Mouse (Mus musculus): ENCODE data around the gene Egr4. TPM values are rescaled to one million over a fixed set of nuclear protein-coding genes. Genes with fewer than 3 reads are reported as not detected.

The Egr4 gene
- 0.11 and 0.28 TPM in 2 replicates for polyA plus RNA-seq (2015; fragmentation: Nextera tagmentation; extraction: Ambion mirVana)

DNA sequence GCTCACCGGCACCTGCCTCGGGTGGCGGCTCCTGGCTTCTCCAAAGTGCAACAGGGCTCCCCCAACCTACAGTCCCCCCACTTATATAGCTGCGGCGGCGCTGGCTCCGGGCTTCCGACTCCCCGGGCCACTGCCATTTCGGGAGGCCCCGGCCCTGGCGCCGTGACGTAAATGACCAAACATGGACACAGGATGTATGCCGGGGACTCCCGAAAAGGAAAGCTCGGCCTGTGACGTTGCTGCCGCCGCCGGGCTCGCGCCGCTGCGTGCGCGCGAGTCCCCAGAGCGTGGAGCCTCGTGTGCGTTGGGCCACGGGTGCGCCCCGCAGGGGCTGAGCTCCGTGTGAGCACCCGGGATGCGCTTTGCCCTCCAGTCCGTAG lies at the start of gene Egr4:
Gene Egr4 (minus strand): TSS at position 59 of the 380 bp plus-strand sequence.
- WGBS, result under 1% methylated on average over 38 of the region's 38 CpGs
- Histone ChIP-seq H3K9ac (replicated peaks; ENCODE audit: low read depth, low read length) (peak within 1 kb of the TSS; percentile 45), H3K36me3 (ENCODE audit: control insufficient read depth, insufficient read depth) (no peaks in the 10 kb centered on the region), H3K4me1 (replicated peaks; ENCODE audit: control insufficient read depth, insufficient read depth, low read length) (peaks cover 36% of the 10 kb centered on the region), H3K27ac (ENCODE audit: low read length) (no peak within 1 kb of the TSS), H3K9me3 (ENCODE audit: control insufficient read depth, low read length) (no peaks in the 10 kb centered on the region), H3K4me2 (ENCODE audit: low read length) (peak within 1 kb of the TSS; percentile 80), H3K4me3 (replicated peaks; ENCODE audit: low read length) (peak within 1 kb of the TSS; percentile 56), H3K27me3 (replicated peaks; ENCODE audit: control insufficient read depth, insufficient read depth, low read length) (peaks cover 66% of the 10 kb centered on the region)
- ATAC-seq, result peak; percentile 80

DNA sequence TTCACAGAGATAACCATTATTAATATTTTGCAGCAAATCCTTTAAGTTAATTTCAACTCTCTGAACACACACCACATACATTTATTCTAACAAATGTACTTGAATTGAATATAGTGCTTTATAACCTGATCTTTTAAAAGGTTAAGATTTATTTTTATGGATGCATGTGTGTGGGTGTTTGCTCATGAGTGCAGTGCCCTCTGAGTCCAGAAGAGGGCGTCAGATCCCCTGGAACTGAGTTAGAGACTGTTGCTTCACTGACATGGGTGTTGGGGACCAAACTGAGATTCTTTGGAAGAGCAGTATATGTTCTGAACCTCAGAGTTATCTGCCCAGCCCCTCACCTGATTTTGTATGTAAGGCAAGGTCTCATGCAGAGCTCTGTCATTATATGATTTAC lies 49.0 kb upstream of the Egr4 start:
- WGBS, result 22% methylated on average over 1 of the region's 1 CpGs
- H3K9ac ChIP-seq (replicated peaks; ENCODE audit: low read depth, low read length), result no peak overlapping the region
- H3K27me3 ChIP-seq (replicated peaks; ENCODE audit: control insufficient read depth, insufficient read depth, low read length), result no peaks in the 10 kb centered on the region
- no peaks in the 10 kb centered on the region for H3K4me1 ChIP-seq (replicated peaks; ENCODE audit: control insufficient read depth, insufficient read depth, low read length)
- no peak overlapping the region for H3K4me2 ChIP-seq (ENCODE audit: low read length)
- H3K9me3 ChIP-seq (ENCODE audit: control insufficient read depth, low read length), result no peaks in the 10 kb centered on the region
- no peaks in the 10 kb centered on the region for H3K36me3 ChIP-seq (ENCODE audit: control insufficient read depth, insufficient read depth)
- H3K4me3 ChIP-seq (replicated peaks; ENCODE audit: low read length), result no peak overlapping the region
- no peak overlapping the region for H3K27ac ChIP-seq (ENCODE audit: low read length)
- ATAC-seq, result no peak

- H3K4me2 ChIP-seq (ENCODE audit: low read length), result no peak overlapping the region
- H3K9me3 ChIP-seq (ENCODE audit: control insufficient read depth, low read length), result no peaks in the 10 kb centered on the region
- H3K27me3 ChIP-seq (replicated peaks; ENCODE audit: control insufficient read depth, insufficient read depth, low read length), result no peaks in the 10 kb centered on the region
- no peak for ATAC-seq
- H3K27ac ChIP-seq (ENCODE audit: low read length), result no peak overlapping the region
- WGBS, result 81% methylated on average over 5 of the region's 5 CpGs
- no peak overlapping the region for H3K4me3 ChIP-seq (replicated peaks; ENCODE audit: low read length)
- no peak overlapping the region for H3K9ac ChIP-seq (replicated peaks; ENCODE audit: low read depth, low read length)
- H3K36me3 ChIP-seq (ENCODE audit: control insufficient read depth, insufficient read depth), result no peaks in the 10 kb centered on the region
- peaks cover 10% of the 10 kb centered on the region for H3K4me1 ChIP-seq (replicated peaks; ENCODE audit: control insufficient read depth, insufficient read depth, low read length)
These were observed 34.3 kb upstream of the Egr4 start for GRCm38 (mm10) chr6:85547642-85548041.

- Histone ChIP-seq H3K27me3 (replicated peaks; ENCODE audit: control insufficient read depth, insufficient read depth, low read length) (no peaks in the 10 kb centered on the region), H3K4me3 (replicated peaks; ENCODE audit: low read length) (0 out of 2 replicates have a peak overlapping the region, but pooled peaks have one; percentile 2), H3K9ac (replicated peaks; ENCODE audit: low read depth, low read length) (no peak overlapping the region), H3K9me3 (ENCODE audit: control insufficient read depth, low read length) (no peaks in the 10 kb centered on the region), H3K4me1 (replicated peaks; ENCODE audit: control insufficient read depth, insufficient read depth, low read length) (peaks cover 10% of the 10 kb centered on the region), H3K4me2 (ENCODE audit: low read length) (peak overlapping the region; percentile 43), H3K36me3 (ENCODE audit: control insufficient read depth, insufficient read depth) (no peaks in the 10 kb centered on the region), H3K27ac (ENCODE audit: low read length) (peak overlapping the region; percentile 56)
- 48% methylated on average over 13 of the region's 13 CpGs for WGBS
- 0 out of 2 replicates have a peak, but pooled peaks have one; percentile 36 for ATAC-seq
These were observed 31.0 kb upstream of the Egr4 start for GRCm38 (mm10) chr6:85544251-85544881.

GRCm38 (mm10) chr6:85543351-85544175 lies 30.2 kb upstream of the Egr4 start:
- H3K9me3 ChIP-seq (ENCODE audit: control insufficient read depth, low read length), result no peaks in the 10 kb centered on the region
- H3K4me1 ChIP-seq (replicated peaks; ENCODE audit: control insufficient read depth, insufficient read depth, low read length), result peaks cover 10% of the 10 kb centered on the region
- H3K27me3 ChIP-seq (replicated peaks; ENCODE audit: control insufficient read depth, insufficient read depth, low read length), result no peaks in the 10 kb centered on the region
- no peak overlapping the region for H3K4me3 ChIP-seq (replicated peaks; ENCODE audit: low read length)
- no peak overlapping the region for H3K9ac ChIP-seq (replicated peaks; ENCODE audit: low read depth, low read length)
- no peak for ATAC-seq
- 75% methylated on average over 10 of the region's 10 CpGs for WGBS
- H3K27ac ChIP-seq (ENCODE audit: low read length), result no peak overlapping the region
- no peaks in the 10 kb centered on the region for H3K36me3 ChIP-seq (ENCODE audit: control insufficient read depth, insufficient read depth)
- no peak overlapping the region; the same call in 1 of the 2 replicates for H3K4me2 ChIP-seq (ENCODE audit: low read length)

GRCm38 (mm10) chr6:85522825-85523224 lies 9.4 kb upstream of the Egr4 start:
- 67% methylated on average over 2 of the region's 2 CpGs for WGBS

GRCm38 (mm10) chr6:85522026-85522425 lies 8.6 kb upstream of the Egr4 start:
- ATAC-seq, result no peak
- peaks cover 4% of the 10 kb centered on the region; the same call in 1 of the 2 replicates for H3K4me1 ChIP-seq (replicated peaks; ENCODE audit: control insufficient read depth, insufficient read depth, low read length)
- H3K36me3 ChIP-seq (ENCODE audit: control insufficient read depth, insufficient read depth), result no peaks in the 10 kb centered on the region
- no peak overlapping the region for H3K4me2 ChIP-seq (ENCODE audit: low read length)
- H3K27me3 ChIP-seq (replicated peaks; ENCODE audit: control insufficient read depth, insufficient read depth, low read length), result no peaks in the 10 kb centered on the region
- H3K9ac ChIP-seq (replicated peaks; ENCODE audit: low read depth, low read length), result no peak overlapping the region
- no peaks in the 10 kb centered on the region for H3K9me3 ChIP-seq (ENCODE audit: control insufficient read depth, low read length)
- no peak overlapping the region for H3K4me3 ChIP-seq (replicated peaks; ENCODE audit: low read length)
- WGBS, result 86% methylated on average over 5 of the region's 5 CpGs
- H3K27ac ChIP-seq (ENCODE audit: low read length), result no peak overlapping the region

More at GRCm38 (mm10) chr6:85522825-85523224, 9.4 kb upstream of the Egr4 start:
- H3K4me1 ChIP-seq (replicated peaks; ENCODE audit: control insufficient read depth, insufficient read depth, low read length), result peaks cover 4% of the 10 kb centered on the region; the same call in 1 of the 2 replicates
- H3K27ac ChIP-seq (ENCODE audit: low read length), result no peak overlapping the region
- H3K9me3 ChIP-seq (ENCODE audit: control insufficient read depth, low read length), result no peaks in the 10 kb centered on the region
- H3K36me3 ChIP-seq (ENCODE audit: control insufficient read depth, insufficient read depth), result no peaks in the 10 kb centered on the region
- no peak overlapping the region for H3K4me2 ChIP-seq (ENCODE audit: low read length)
- H3K27me3 ChIP-seq (replicated peaks; ENCODE audit: control insufficient read depth, insufficient read depth, low read length), result no peaks in the 10 kb centered on the region
- no peak for ATAC-seq
- H3K4me3 ChIP-seq (replicated peaks; ENCODE audit: low read length), result no peak overlapping the region
- H3K9ac ChIP-seq (replicated peaks; ENCODE audit: low read depth, low read length), result no peak overlapping the region

- WGBS, result 33% methylated on average over 5 of the region's 5 CpGs
- no peak overlapping the region for H3K9ac ChIP-seq (replicated peaks; ENCODE audit: low read depth, low read length)
- ATAC-seq, result peak; percentile 39
- no peak overlapping the region for H3K4me2 ChIP-seq (ENCODE audit: low read length)
- H3K4me1 ChIP-seq (replicated peaks; ENCODE audit: control insufficient read depth, insufficient read depth, low read length), result peaks cover 12% of the 10 kb centered on the region
- H3K27me3 ChIP-seq (replicated peaks; ENCODE audit: control insufficient read depth, insufficient read depth, low read length), result peaks cover 24% of the 10 kb centered on the region
- no peaks in the 10 kb centered on the region for H3K36me3 ChIP-seq (ENCODE audit: control insufficient read depth, insufficient read depth)
- H3K27ac ChIP-seq (ENCODE audit: low read length), result no peak overlapping the region
- H3K4me3 ChIP-seq (replicated peaks; ENCODE audit: low read length), result no peak overlapping the region
- H3K9me3 ChIP-seq (ENCODE audit: control insufficient read depth, low read length), result no peaks in the 10 kb centered on the region
These were observed 4.8 kb upstream of the Egr4 start for GRCm38 (mm10) chr6:85518091-85518693.

- no peak for ATAC-seq
- no peak overlapping the region for H3K9ac ChIP-seq (replicated peaks; ENCODE audit: low read depth, low read length)
- peaks cover 47% of the 10 kb centered on the region for H3K27me3 ChIP-seq (replicated peaks; ENCODE audit: control insufficient read depth, insufficient read depth, low read length)
- no peaks in the 10 kb centered on the region for H3K36me3 ChIP-seq (ENCODE audit: control insufficient read depth, insufficient read depth)
- peaks cover 33% of the 10 kb centered on the region for H3K4me1 ChIP-seq (replicated peaks; ENCODE audit: control insufficient read depth, insufficient read depth, low read length)
- H3K4me3 ChIP-seq (replicated peaks; ENCODE audit: low read length), result no peak overlapping the region
- H3K4me2 ChIP-seq (ENCODE audit: low read length), result no peak overlapping the region
- H3K9me3 ChIP-seq (ENCODE audit: control insufficient read depth, low read length), result no peaks in the 10 kb centered on the region
- 61% methylated on average over 4 of the region's 4 CpGs for WGBS
- no peak overlapping the region for H3K27ac ChIP-seq (ENCODE audit: low read length)
These were observed 2.6 kb upstream of the Egr4 start for GRCm38 (mm10) chr6:85515941-85516340.
